Mouse (Mus musculus) layer of hippocampus, postnatal 25 days (tissue): Measurements from ENCODE around the gene Ddah2. TPM values are rescaled to one million over a fixed set of nuclear protein-coding genes. Genes with fewer than 3 reads are reported as not detected.

Experiments
- DNase-seq, 2 experiments: peaks; one replicate each; pipeline ENCODE4 v3.0.0; 2022; ENCODE audit warnings: mixed read lengths in 2 of 2, low spot score in 1 of 2; ENCODE audit errors: extremely low spot score in 1 of 2
- total RNA-seq, 2 experiments: library from RNA; stranded (reverse); gene quantifications; 2 replicates each; pipeline ENCODE4 v1.2.3; 2021

The Ddah2 gene
- total RNA-seq, 2 experiments from 2014 or later: 19.5 to 20.7 TPM

DNA sequence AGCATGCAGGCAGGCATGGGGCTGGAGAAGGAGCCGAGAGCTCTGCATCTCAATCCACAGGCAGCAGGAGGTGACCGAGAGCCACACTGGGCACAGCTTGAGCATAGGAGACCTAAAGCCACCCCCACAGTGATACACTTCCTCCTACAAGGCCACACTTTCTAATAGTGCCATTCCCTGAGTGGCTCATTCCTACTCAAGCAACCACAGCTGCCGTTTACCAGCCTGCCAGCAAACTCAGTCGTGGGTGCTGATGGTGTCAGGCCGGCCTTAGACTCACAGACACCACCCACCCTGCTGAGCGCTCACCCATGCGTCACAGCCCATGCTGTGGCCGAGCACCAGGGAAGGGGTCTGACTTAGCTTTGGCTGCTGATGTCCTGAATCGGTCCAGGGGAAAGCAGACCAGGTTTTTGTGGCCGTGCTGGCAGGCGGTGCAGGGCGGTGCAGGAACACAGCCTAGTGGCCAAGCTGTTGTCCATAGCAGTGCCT lies 38.4 kb downstream of the Ddah2 start:
- no peak for DNase-seq

DNA sequence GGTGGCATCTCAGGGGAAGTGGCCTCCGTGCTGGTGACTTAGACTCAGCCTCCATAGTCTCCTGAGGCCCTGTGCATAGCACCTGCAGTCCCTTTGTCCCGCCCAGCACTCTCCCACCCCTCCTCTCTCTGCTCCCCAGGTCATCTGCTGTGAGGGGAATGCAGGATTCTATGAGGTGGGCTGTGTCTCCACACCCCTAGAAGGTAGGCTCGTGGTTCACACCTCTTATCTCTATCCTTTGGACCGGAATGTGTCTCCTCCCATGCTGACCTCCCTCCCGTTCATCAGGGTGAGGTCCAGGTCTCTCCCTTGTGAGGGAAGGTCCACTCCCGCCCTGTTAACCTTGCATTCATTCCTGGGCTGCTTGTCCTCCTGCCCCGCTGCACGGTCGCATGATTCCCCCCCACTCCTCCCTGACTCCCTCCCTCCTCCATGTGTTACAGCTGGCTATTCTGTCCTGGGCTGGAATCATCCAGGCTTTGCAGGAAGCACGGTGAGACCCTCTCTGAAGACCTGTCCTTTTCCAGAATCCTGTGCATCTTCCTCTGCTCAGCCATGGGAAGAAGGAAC lies 41.4 kb downstream of the Ddah2 start:
- no peak for DNase-seq

DNA sequence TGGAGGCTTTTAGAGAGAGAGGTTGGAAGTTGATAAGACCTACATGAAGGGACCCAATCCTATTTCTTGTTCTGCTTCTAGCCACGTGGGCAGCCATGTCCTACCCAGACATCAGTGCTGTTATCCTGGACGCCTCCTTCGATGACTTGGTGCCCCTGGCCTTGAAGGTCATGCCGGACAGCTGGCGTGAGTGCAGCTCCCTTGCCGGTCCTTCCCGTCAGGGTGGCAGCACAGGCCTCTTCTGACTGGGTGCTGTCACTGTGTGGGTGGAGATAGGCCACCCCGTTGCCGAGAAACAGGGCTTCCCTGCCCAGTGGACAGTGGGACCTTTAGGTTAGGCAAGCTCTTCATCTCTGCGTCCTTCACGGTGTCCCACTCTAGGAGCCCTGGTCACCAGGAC lies 42.3 kb downstream of the Ddah2 start:
- no peak for DNase-seq

DNA sequence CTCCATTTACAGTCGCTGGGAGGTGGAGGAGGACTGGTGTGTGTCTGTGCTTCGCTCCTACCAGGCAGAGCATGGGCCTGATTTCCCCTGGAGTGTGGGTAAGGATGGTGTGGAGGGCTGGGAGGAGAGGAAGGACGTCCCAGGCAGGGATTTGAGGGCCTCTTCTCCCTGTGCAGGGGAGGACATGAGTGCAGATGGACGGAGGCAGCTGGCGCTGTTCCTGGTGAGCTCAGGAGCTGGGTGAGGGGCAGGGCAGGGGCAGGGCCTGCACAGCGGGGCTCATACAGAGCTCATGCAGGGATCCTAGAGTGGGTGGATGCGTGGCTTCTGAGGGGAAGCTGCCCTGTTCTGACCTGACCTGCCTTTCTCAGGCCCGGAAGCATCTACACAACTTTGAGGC lies 43.5 kb downstream of the Ddah2 start:
- DNase-seq: no peak

DNA sequence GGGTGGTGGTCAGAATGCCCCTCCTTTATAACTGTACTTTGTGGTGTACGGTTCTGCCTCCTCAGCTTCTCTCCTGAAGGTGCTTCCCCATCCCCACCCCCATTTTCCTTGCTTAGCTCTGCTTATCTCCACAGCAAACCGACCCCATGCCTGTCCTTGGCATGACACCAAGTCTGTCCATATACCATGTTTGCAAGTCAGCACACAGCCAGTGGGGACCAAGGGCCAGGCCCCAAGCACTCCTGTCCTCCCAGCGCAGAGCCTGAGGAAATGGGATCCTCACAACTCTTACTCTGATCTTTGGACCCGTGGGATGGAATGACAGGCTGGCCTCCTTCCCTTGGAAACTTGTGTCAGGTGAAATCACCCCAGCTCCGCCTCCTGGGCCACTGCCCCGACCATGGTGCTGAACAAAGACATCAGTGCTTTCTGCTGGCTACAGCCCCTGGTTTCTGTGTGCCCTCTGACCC lies 44.4 kb downstream of the Ddah2 start:
- no peak for DNase-seq

DNA sequence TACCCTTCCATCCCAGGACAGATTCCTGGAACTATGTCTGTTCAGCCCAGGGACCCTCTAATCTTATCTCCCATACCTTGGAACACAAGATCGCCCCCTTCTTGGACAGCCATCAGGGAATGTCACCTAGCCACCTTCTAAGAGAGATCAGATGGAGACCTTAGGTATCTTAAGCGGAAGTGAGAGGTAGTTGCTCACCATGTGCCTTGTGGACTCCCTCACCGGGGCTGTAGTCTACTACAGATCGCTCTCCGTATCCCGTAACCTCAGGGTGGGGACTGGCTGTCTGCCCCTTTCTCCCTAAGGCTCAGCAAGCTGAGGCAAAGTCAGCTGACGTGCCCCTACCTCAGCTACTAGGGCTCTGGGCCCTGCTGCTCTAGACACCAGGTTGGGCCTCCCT lies 45.2 kb downstream of the Ddah2 start:
- DNase-seq: no peak

DNA sequence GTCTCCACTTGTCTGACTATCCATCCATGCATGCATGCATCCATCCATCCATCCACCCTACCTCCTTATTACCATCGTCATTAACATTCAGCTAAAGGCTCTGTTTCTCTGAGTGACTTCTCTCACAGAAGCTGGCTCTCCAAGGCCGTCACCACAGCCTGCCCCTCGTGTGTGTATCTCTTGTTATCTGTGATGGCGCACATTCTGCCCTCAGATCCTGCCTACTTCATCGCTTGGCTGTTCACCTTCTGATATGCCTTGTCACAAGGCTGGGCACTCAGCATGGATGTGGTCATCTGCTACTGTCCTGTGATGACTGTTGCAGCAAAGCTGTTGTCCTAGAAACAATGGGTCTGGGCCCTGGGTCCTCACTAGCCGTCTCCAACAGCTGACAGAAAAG lies 45.9 kb downstream of the Ddah2 start:
- DNase-seq: no peak

DNA sequence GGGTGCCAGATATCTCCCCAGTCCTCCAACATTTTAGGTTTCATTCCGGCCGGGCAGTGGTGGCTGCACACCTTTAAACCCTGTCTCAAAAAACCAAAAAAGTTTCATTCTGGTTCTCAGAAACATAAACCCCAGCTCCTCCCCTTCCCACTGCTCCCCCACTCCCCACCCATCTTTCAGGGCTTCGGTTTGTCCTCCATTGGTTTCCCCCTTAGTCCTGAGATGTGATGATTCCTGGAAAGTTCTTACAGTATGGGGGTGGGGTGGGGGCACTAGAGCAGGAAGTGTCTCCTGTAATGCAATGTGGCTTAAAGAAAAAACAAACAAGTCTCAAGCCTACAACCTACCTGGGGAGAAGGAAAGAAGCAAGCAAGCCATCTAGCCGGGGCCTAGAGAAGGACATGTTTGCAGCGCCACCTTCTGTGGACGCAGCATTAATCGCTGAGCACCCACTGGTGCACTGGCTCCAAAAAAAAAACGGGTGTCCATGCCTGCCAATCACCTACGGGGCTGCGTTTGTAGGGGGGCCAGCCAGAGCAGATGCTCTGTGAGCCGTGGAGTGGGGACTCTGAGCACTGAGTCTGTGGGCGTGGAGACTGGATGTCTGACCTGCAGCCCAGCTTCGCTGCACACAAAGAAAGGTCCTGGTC lies 47.0 kb downstream of the Ddah2 start:
- peak in 1 of 2 experiments; percentile 34 for DNase-seq

DNA sequence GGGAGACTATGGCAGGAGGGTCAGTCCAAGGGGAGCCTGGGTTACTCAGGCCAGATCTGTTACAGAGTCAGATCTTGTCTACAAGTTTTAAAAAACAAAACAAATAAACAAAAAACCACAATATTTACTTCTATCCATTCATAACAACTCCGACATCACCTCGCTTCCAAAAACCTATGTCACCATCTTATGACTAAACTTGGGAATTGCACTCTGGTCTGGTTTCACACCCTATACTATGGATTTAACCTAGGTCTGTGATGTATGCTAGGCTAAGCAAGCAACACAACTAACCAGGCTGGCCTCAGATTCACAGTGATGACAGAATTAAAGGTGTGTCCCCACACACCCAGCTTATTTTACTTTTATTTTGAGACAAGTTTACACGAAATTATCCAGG lies 47.7 kb downstream of the Ddah2 start:
- DNase-seq: no peak

DNA sequence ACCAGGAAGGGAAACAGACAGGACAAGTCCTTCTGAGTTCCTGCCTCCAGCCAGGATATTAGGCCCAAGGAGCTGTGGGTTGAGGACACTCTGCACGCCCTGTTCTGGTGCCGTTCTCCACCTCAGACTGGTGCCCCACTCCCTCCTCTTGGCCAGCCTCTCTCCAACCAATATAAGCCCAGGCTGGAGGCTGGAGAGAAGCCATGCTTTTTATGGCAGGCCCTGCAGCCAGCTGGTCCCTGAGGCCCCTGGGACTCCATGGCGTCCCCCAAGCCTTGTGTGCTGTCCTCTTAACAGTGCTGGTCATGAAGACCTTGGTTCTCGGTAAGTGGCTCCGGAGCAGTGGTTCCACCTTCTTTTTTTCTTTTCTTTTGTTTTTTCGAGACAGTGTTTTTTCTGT lies 49.3 kb downstream of the Ddah2 start, which contains the start of gene Ly6g5c:
Gene Ly6g5c (plus strand): TSS at position 183 of the 400 bp plus-strand sequence.
- no peak for DNase-seq

Other genes starting within 250 kb of the Ddah2 start
- gene Stk19, start 222.1 kb upstream of the Ddah2 start, total RNA-seq: 10 to 100 TPM; 57.3 to 59.8 TPM
- gene Dxo, start 222.0 kb upstream of the Ddah2 start, total RNA-seq: 10 to 100 TPM; 36.7 to 37.7 TPM
- 10 to 100 TPM; 64.7 to 72.4 TPM for gene Skiv2l, start 208.8 kb upstream of the Ddah2 start, total RNA-seq
- 10 to 100 TPM; 32.1 to 39.1 TPM for gene Nelfe, start 208.6 kb upstream of the Ddah2 start, total RNA-seq
- under 1 TPM in 1 of 2 experiments, not detected in 1; 0.17 TPM for gene Cfb, start 196.5 kb upstream of the Ddah2 start, total RNA-seq
- gene Zbtb12, start 179.6 kb upstream of the Ddah2 start, total RNA-seq: 1 to 10 TPM; 7.3 to 7.7 TPM
- not detected for gene Gm20547, start 177.0 kb upstream of the Ddah2 start, total RNA-seq
- gene C2, start 160.8 kb upstream of the Ddah2 start, total RNA-seq: 1 to 10 TPM in 1 of 2 experiments, under 1 TPM in 1; 0.86 to 1.9 TPM
- gene Ehmt2, start 160.6 kb upstream of the Ddah2 start, total RNA-seq: 100 to 1,000 TPM; 164 to 188 TPM
- under 1 TPM; 0.20 to 0.21 TPM for gene Slc44a4, start 144.6 kb upstream of the Ddah2 start, total RNA-seq
- gene Neu1, start 127.8 kb upstream of the Ddah2 start, total RNA-seq: 10 to 100 TPM; 37.2 to 37.4 TPM
- 10 to 100 TPM; 17.0 to 23.5 TPM for gene Hspa1b, start 99.8 kb upstream of the Ddah2 start, total RNA-seq
- gene Gm20481, start 89.1 kb upstream of the Ddah2 start, total RNA-seq: not detected
- gene Hspa1a, start 86.9 kb upstream of the Ddah2 start, total RNA-seq: 10 to 100 TPM; 14.9 to 17.9 TPM
- under 1 TPM; 0.22 to 0.31 TPM for gene Hspa1l, start 86.3 kb upstream of the Ddah2 start, total RNA-seq
- gene Lsm2, start 77.2 kb upstream of the Ddah2 start, total RNA-seq: 10 to 100 TPM; 18.1 to 19.3 TPM
- 10 to 100 TPM; 43.7 to 55.6 TPM for gene Vars, start 58.0 kb upstream of the Ddah2 start, total RNA-seq
- under 1 TPM; 0.07 to 0.23 TPM for gene Vwa7, start 42.5 kb upstream of the Ddah2 start, total RNA-seq
- gene Sapcd1, start 31.0 kb upstream of the Ddah2 start, total RNA-seq: 1 to 10 TPM in 1 of 2 experiments, under 1 TPM in 1; 0.64 to 1.1 TPM
- under 1 TPM; 0.62 to 0.82 TPM for gene Msh5, start 12.3 kb upstream of the Ddah2 start, total RNA-seq
- gene Clic1, start 9.1 kb upstream of the Ddah2 start, total RNA-seq: 10 to 100 TPM in 1 of 2 experiments, 1 to 10 TPM in 1; 9.7 to 10.1 TPM
- not detected for gene Ly6g6c, start 6.4 kb downstream of the Ddah2 start, total RNA-seq
- gene Mpig6b, start 7.1 kb downstream of the Ddah2 start, total RNA-seq: not detected
- 1 to 10 TPM; 4.1 to 4.3 TPM for gene Ly6g6e, start 17.9 kb downstream of the Ddah2 start, total RNA-seq
- gene Ly6g6d, start 19.0 kb downstream of the Ddah2 start, total RNA-seq: 1 to 10 TPM in 1 of 2 experiments, under 1 TPM in 1; 0.80 to 1.2 TPM
- not detected for gene Ly6g6f, start 26.6 kb downstream of the Ddah2 start, total RNA-seq
- gene Abhd16a, start 30.2 kb downstream of the Ddah2 start, total RNA-seq: 10 to 100 TPM; 97.9 to 98.1 TPM
- gene Ly6g5c, start 49.2 kb downstream of the Ddah2 start, total RNA-seq: not detected
- under 1 TPM; 0.42 to 0.54 TPM for gene Ly6g5b, start 56.4 kb downstream of the Ddah2 start, total RNA-seq
- gene Gpank1, start 62.4 kb downstream of the Ddah2 start, total RNA-seq: 10 to 100 TPM; 14.2 to 14.4 TPM
- gene Csnk2b, start 63.0 kb downstream of the Ddah2 start, total RNA-seq: 100 to 1,000 TPM; 179 to 181 TPM
- gene D17H6S53E, start 67.3 kb downstream of the Ddah2 start, total RNA-seq: 10 to 100 TPM; 27.0 to 27.3 TPM
- not detected for gene Apom, start 73.0 kb downstream of the Ddah2 start, total RNA-seq
- gene Bag6, start 76.1 kb downstream of the Ddah2 start, total RNA-seq: 100 to 1,000 TPM; 290 to 320 TPM
- 100 to 1,000 TPM; 302 to 353 TPM for gene Prrc2a, start 105.9 kb downstream of the Ddah2 start, total RNA-seq
- 10 to 100 TPM; 10.4 to 10.8 TPM for gene Aif1, start 117.0 kb downstream of the Ddah2 start, total RNA-seq
- gene Lst1, start 129.4 kb downstream of the Ddah2 start, total RNA-seq: 1 to 10 TPM; 8.1 to 8.9 TPM
- gene Ltb, start 135.4 kb downstream of the Ddah2 start, total RNA-seq: under 1 TPM; 0.42 to 0.54 TPM
- not detected for gene Tnf, start 143.0 kb downstream of the Ddah2 start, total RNA-seq
- gene Lta, start 146.3 kb downstream of the Ddah2 start, total RNA-seq: under 1 TPM in 1 of 2 experiments, not detected in 1; 0.20 TPM
- not detected for gene Gm16181, start 161.8 kb downstream of the Ddah2 start, total RNA-seq
- gene Atp6v1g2, start 174.6 kb downstream of the Ddah2 start, total RNA-seq: 100 to 1,000 TPM; 607 to 639 TPM
- gene Nfkbil1, start 176.8 kb downstream of the Ddah2 start, total RNA-seq: 10 to 100 TPM; 13.7 to 14.8 TPM
- gene Ddx39b, start 182.7 kb downstream of the Ddah2 start, total RNA-seq: 100 to 1,000 TPM; 213 to 229 TPM
- 10 to 100 TPM; 14.6 to 15.9 TPM for gene H2-D1, start 203.7 kb downstream of the Ddah2 start, total RNA-seq